Mouse (Mus musculus) forebrain, embryonic 16.5 days (tissue): ENCODE results near the gene Pip5kl1. TPM values are rescaled to one million over a fixed set of nuclear protein-coding genes. Genes with fewer than 3 reads are reported as not detected.

Source experiments
- ATAC-seq: fragments of 200-750 bp; cut with Nextera tagmentation; 2 replicates; pipeline ENCODE4 v1.8.0; 2017; ENCODE audit warnings: mild to moderate bottlenecking, moderate library complexity
- H3K27ac ChIP-seq: fragments of 300-500 bp; sonication (generic); 2 replicates; pipeline ENCODE4 v1.5.1; 2014; ENCODE audit warnings: low read length, control low read depth
- H3K27me3 ChIP-seq: fragments of 300-500 bp; sonication (generic); replicated peaks from 2 replicates; pipeline ENCODE4 v1.6.1; 2014; ENCODE audit warnings: low read length; ENCODE audit not compliant: control insufficient read depth, insufficient read depth
- H3K36me3 ChIP-seq: fragments of 300-500 bp; sonication (generic); 2 replicates; pipeline ENCODE4 v1.6.1; 2014; ENCODE audit not compliant: control insufficient read depth, insufficient read depth
- H3K4me1 ChIP-seq: fragments of 300-500 bp; sonication (generic); replicated peaks from 2 replicates; pipeline ENCODE4 v1.6.1; 2014; ENCODE audit warnings: low read length; ENCODE audit not compliant: control insufficient read depth, insufficient read depth
- H3K4me2 ChIP-seq: fragments of 300-500 bp; sonication (generic); 2 replicates; pipeline ENCODE4 v1.6.1; 2014; ENCODE audit warnings: mild to moderate bottlenecking, low read length, control low read depth
- H3K4me3 ChIP-seq: fragments of 300-500 bp; sonication (generic); replicated peaks from 2 replicates; pipeline ENCODE4 v1.5.1; 2014; ENCODE audit warnings: mild to moderate bottlenecking, low read length, control low read depth
- H3K9ac ChIP-seq: fragments of 300-500 bp; sonication (generic); replicated peaks from 2 replicates; pipeline ENCODE4 v1.6.1; 2014; ENCODE audit warnings: low read depth, low read length, control low read depth
- H3K9me3 ChIP-seq: fragments of 300-500 bp; sonication (generic); 2 replicates; pipeline ENCODE4 v1.6.1; 2016; ENCODE audit warnings: low read length; ENCODE audit not compliant: control insufficient read depth
- WGBS: fragments of 180-500 bp; shearing (Covaris S2); extraction: QIAGEN DNeasy Blood & Tissue Kit; methylation state at CpG from one replicate; pipeline ENCODE4 v1.1.7; 2014; 5-methylcytosine and 5-hydroxymethylcytosine counted together
- polyA plus RNA-seq: library from polyadenylated mRNA; unstranded; fragments of >200 nt; fragmentation: Nextera tagmentation; extraction: Ambion mirVana; gene quantifications from 2 replicates; pipeline ENCODE4 v1.2.1, GENCODE M21; 2015

The Pip5kl1 gene
- 3.9 and 6.8 TPM in 2 replicates for polyA plus RNA-seq

GRCm38 (mm10) chr2:32574497-32574896 is at the start of gene Pip5kl1:
Gene Pip5kl1, plus strand, starts transcription at chr2:32574797.
- Histone ChIP-seq H3K27ac (no peak within 1 kb of the TSS), H3K27me3 (peaks cover 5% of the 10 kb centered on the region; the same call in 1 of the 2 replicates), H3K4me1 (peaks cover 19% of the 10 kb centered on the region), H3K9me3 (no peaks in the 10 kb centered on the region), H3K4me2 (peak within 1 kb of the TSS; percentile 99), H3K4me3 (peak within 1 kb of the TSS; percentile 59), H3K9ac (peak within 1 kb of the TSS; percentile 63), H3K36me3 (no peaks in the 10 kb centered on the region)
- no peak for ATAC-seq
- 81% methylated on average over 6 of the region's 6 CpGs for WGBS

- Histone ChIP-seq H3K4me2 (no peak overlapping the region), H3K9ac (no peak overlapping the region), H3K4me3 (no peak overlapping the region), H3K27ac (no peak overlapping the region), H3K4me1 (no peaks in the 10 kb centered on the region), H3K36me3 (no peaks in the 10 kb centered on the region), H3K9me3 (no peaks in the 10 kb centered on the region), H3K27me3 (no peaks in the 10 kb centered on the region)
- no peak for ATAC-seq
- 86% methylated on average over 12 of the region's 12 CpGs for WGBS
Observed at GRCm38 (mm10) chr2:32525816-32526215, 48.8 kb upstream of the Pip5kl1 start.

GRCm38 (mm10) chr2:32527468-32527966 is 47.1 kb upstream of the Pip5kl1 start:
- H3K36me3 ChIP-seq: no peaks in the 10 kb centered on the region
- H3K4me2 ChIP-seq: no peak overlapping the region
- H3K4me1 ChIP-seq: no peaks in the 10 kb centered on the region
- 75% methylated on average over 14 of the region's 14 CpGs for WGBS
- H3K4me3 ChIP-seq: no peak overlapping the region
- no peak for ATAC-seq
- H3K27ac ChIP-seq: no peak overlapping the region
- no peaks in the 10 kb centered on the region for H3K27me3 ChIP-seq
- no peaks in the 10 kb centered on the region for H3K9me3 ChIP-seq
- no peak overlapping the region for H3K9ac ChIP-seq

- H3K4me2 ChIP-seq: no peak overlapping the region
- no peak overlapping the region for H3K9ac ChIP-seq
- WGBS: 87% methylated on average over 1 of the region's 1 CpGs
- no peaks in the 10 kb centered on the region for H3K9me3 ChIP-seq
- no peak overlapping the region for H3K4me3 ChIP-seq
- ATAC-seq: no peak
- no peaks in the 10 kb centered on the region for H3K27me3 ChIP-seq
- H3K36me3 ChIP-seq: no peaks in the 10 kb centered on the region
- no peaks in the 10 kb centered on the region for H3K4me1 ChIP-seq
- no peak overlapping the region for H3K27ac ChIP-seq
Observed at GRCm38 (mm10) chr2:32528326-32528725, 46.3 kb upstream of the Pip5kl1 start.

- no peaks in the 10 kb centered on the region for H3K9me3 ChIP-seq
- no peak for ATAC-seq
- H3K4me1 ChIP-seq: peaks cover 7% of the 10 kb centered on the region
- H3K27ac ChIP-seq: no peak overlapping the region
- no peaks in the 10 kb centered on the region for H3K36me3 ChIP-seq
- H3K4me3 ChIP-seq: no peak overlapping the region
- no peaks in the 10 kb centered on the region for H3K27me3 ChIP-seq
- WGBS: 83% methylated on average over 2 of the region's 2 CpGs
- H3K4me2 ChIP-seq: no peak overlapping the region
- H3K9ac ChIP-seq: no peak overlapping the region
Observed at GRCm38 (mm10) chr2:32530479-32530878, 44.1 kb upstream of the Pip5kl1 start.

GRCm38 (mm10) chr2:32533163-32533562 is 41.4 kb upstream of the Pip5kl1 start:
- Histone ChIP-seq H3K9me3 (no peaks in the 10 kb centered on the region), H3K4me1 (peaks cover 30% of the 10 kb centered on the region), H3K27me3 (no peaks in the 10 kb centered on the region), H3K9ac (no peak overlapping the region), H3K27ac (no peak overlapping the region), H3K36me3 (no peaks in the 10 kb centered on the region), H3K4me3 (no peak overlapping the region), H3K4me2 (no peak overlapping the region)
- WGBS: 98% methylated on average over 2 of the region's 2 CpGs
- ATAC-seq: no peak

- Histone ChIP-seq H3K36me3 (no peaks in the 10 kb centered on the region), H3K4me2 (peak overlapping the region; percentile 91), H3K4me1 (peaks cover 40% of the 10 kb centered on the region), H3K9me3 (no peaks in the 10 kb centered on the region), H3K4me3 (peak overlapping the region; percentile 87), H3K9ac (peak overlapping the region; percentile 69), H3K27me3 (no peaks in the 10 kb centered on the region), H3K27ac (peak overlapping the region; percentile 76)
- no peak for ATAC-seq
- WGBS: 11% methylated on average over 13 of the region's 13 CpGs
Observed at GRCm38 (mm10) chr2:32534061-32534732, 40.4 kb upstream of the Pip5kl1 start.

- peak within 1 kb of the TSS; percentile 87 for H3K4me3 ChIP-seq
- H3K4me2 ChIP-seq: peak within 1 kb of the TSS; percentile 91
- peaks cover 46% of the 10 kb centered on the region for H3K4me1 ChIP-seq
- no peaks in the 10 kb centered on the region for H3K9me3 ChIP-seq
- ATAC-seq: peak; percentile 97
- H3K27me3 ChIP-seq: no peaks in the 10 kb centered on the region
- H3K36me3 ChIP-seq: no peaks in the 10 kb centered on the region
- WGBS: under 1% methylated on average over 67 of the region's 67 CpGs
- peak within 1 kb of the TSS; percentile 88 for H3K27ac ChIP-seq
- H3K9ac ChIP-seq: peak within 1 kb of the TSS; percentile 90
Observed at GRCm38 (mm10) chr2:32534733-32535471, 39.7 kb upstream of the Pip5kl1 start, which contains the start of gene Fam102a. Gene Fam102a, plus strand, starts transcription at chr2:32535332.

- Histone ChIP-seq H3K9ac (peak overlapping the region; percentile 90), H3K4me2 (peak overlapping the region; percentile 79), H3K9me3 (no peaks in the 10 kb centered on the region), H3K27ac (peak overlapping the region; percentile 88), H3K4me3 (peak overlapping the region; percentile 87), H3K36me3 (no peaks in the 10 kb centered on the region), H3K27me3 (no peaks in the 10 kb centered on the region), H3K4me1 (peaks cover 46% of the 10 kb centered on the region)
- ATAC-seq: no peak
- under 1% methylated on average over 56 of the region's 56 CpGs for whole genome bisulfite sequencing
Observed at GRCm38 (mm10) chr2:32535501-32535991, 39.1 kb upstream of the Pip5kl1 start.
